Mouse (Mus musculus) liver, postnatal 0 days (tissue): ENCODE results near the gene P3h2.

Source experiments
- CTCF ChIP-seq: sonication (generic); IDR thresholded peaks from 2 replicates; pipeline ENCODE4 v1.5.1; 2016; ENCODE audit warnings: antibody characterized with exemption, low read depth
- EP300 ChIP-seq: IDR thresholded peaks from 2 replicates; pipeline ENCODE4 v1.6.1; 2016; ENCODE audit warnings: antibody characterized with exemption, low read depth, mild to moderate bottlenecking

- TF ChIP-seq CTCF (no peak), EP300 (no peak)
Observed at GRCm38 (mm10) chr16:26047396-26047795, 58.2 kb downstream of the P3h2 start.
